Mouse (Mus musculus) urinary bladder, postnatal 10 days (tissue): ENCODE measurements around the gene Vmn2r10.
"Not testable (repeated sequence)": the region's sequence is repeated elsewhere in the genome, so short reads cannot be mapped to it uniquely, and the experiment has no call there.

Experiments
- DNase-seq: peaks from one replicate; pipeline ENCODE4 v3.0.0; 2022; ENCODE audit warnings: low spot score

The Vmn2r10 gene

GRCm38 (mm10) chr5:109006427-109006826 lies at the start of gene Vmn2r10:
Vmn2r10 (minus strand) TSS chr5:109006527.
- DNase-seq, result not testable (repeated sequence)

- no peak for DNase-seq
These were observed 49.0 kb upstream of the Vmn2r10 start for GRCm38 (mm10) chr5:109055286-109055685.

- DNase-seq, result no peak
These were observed 26.3 kb upstream of the Vmn2r10 start for GRCm38 (mm10) chr5:109032591-109032990.

GRCm38 (mm10) chr5:108988924-108989323 lies 17.4 kb downstream of the Vmn2r10 start:
- DNase-seq, result no peak
